Mouse (Mus musculus) kidney, postnatal 14 days (tissue): ENCODE data around the gene Tpra1.

Experiments used
- DNase-seq: peaks from one replicate; pipeline ENCODE4 v3.0.0; 2022; ENCODE audit warnings: mixed read lengths

Gene Tpra1

DNA sequence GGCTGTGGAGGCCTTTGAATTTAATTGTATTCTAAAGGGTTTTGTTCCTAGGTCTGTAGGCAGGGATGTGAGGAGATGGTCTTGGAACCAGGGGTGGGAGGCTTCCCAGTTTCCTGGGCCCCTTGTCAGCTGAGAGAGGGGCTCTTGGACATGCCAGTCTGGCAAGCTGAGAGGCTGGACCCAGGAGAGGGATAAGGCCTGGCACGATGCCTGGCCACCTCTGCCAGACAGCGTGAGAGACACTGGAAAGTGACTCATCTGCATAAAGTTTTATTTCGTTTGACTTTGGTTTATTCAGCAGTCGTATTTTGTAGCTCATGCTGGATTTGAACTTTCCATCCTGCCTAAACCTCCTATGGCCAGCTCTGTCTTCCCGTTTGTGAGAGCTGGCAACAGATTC, 26.5 kb downstream of the Tpra1 start:
- DNase-seq: no peak

DNA sequence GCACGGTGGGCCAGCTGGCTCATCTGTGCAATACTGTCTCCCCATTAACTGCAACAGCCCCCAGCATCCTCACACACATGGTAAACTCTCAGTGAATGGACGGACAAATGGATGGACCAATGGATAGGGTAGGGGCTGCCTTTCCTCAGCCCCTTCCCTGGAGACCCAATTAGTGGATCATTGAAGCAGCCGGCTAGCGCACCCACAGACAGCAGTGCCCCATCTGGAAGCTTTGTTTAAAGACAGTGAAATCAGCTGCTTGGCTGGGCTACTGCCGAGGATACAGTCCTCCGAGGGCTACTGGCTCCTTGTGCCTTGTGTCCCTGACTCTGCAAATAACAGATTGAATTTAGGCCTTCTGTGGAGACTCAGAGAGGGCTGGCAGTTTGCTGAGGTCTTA, 27.4 kb downstream of the Tpra1 start:
- no peak for DNase-seq

DNA sequence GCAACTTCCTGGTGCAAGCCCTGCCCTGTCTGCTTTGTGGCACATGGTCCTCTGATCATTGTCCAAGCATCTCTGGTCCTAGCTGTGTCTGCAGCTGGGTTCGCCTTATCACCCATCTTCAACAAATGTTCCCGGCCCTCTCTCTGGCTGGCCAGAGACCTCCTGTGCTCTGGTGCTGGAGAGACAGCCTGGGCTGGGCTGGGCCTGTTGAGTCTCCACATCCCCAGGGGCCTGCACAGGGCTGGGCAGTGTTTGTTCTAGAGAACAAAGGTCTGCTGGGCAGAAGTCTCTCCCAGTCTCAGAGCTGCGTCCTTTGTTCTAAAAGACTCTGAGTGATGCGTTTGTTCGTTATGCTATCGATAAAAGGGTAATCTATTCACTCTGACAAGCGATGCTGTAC, 28.0 kb downstream of the Tpra1 start:
- DNase-seq: no peak

DNA sequence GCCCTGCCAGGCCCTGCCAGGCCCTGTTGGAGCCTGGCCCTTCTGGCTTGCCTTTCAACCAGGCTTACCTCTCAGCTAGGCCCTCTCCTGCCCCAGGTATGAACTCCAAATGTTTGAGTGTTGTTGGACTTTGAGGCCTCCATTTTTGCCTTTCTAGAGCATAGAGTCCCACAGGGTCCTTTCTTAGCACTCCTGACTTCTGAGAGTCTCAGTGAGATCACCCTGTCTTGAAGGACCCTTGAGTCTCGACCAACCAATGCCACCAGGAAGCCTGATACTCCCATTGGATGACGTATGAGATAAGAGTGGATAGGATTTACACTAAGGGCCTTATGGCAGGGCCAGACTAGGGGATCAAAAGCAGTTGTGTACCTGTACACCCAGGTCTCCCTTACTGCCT, 29.4 kb downstream of the Tpra1 start:
- DNase-seq: no peak

DNA sequence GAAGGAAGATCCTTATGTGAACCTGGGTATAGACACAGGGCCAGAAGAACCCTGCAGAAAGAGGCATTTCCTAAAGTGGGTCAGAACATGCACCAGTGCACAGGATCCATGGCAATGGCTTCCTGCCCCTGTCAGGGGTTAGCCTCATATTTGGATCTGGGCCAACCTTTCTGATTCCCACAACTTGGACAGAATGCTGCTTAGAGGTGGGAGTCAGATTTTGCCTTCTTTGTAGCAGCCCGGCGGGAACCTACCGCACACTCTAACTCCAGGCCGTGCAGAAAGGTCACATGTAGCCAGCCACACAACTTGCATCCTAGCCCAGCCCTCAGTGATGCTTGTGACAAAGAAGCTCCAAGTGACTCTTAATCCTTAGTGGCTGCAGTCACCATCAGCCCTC, 32.1 kb downstream of the Tpra1 start:
- DNase-seq: no peak

DNA sequence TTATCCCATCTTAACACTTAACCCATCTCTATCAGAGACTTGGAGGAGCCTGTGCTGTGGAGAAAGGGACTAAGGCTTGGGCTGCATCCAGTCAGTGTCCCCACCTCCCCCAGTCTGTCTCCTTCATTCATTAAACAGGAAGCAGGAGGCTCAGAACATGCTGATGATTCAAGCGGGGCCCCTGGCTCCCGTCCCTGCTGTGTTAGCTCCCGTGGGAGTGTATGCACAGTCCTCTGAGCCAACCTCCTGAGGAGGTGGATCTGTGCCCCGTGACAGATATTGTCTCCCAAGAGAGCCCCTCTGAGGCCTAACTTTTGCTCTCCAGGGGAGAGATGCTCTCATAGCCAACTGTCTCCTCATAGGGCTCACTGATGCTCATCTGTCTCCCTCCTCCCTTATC, 32.8 kb downstream of the Tpra1 start:
- DNase-seq: no peak

DNA sequence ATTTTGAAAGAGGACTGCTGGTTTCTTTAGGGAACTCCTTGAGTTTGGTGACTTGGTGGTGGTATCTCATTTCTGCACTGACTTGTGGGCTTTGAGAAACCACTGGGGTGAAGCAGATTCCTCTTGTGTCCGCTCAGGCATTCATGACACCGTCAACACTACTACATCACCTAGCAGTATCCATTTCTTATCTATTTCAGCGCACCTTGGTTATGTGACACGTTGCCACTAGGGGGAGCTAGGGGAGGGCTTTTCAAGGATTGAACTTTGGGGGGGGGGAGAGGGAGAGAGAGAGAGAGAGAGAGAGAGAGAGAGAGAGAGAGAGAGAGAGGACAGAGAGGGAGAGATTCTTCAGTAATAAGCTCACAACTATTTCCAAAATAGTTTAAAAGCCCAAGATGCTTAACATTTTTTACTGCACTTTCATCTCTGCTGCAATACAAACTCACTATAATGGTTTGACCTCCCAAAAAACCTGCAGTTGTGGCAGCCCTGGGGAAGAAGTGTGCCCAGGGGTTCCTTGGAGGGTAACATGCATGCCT, 33.8 kb downstream of the Tpra1 start:
- DNase-seq: no peak

DNA sequence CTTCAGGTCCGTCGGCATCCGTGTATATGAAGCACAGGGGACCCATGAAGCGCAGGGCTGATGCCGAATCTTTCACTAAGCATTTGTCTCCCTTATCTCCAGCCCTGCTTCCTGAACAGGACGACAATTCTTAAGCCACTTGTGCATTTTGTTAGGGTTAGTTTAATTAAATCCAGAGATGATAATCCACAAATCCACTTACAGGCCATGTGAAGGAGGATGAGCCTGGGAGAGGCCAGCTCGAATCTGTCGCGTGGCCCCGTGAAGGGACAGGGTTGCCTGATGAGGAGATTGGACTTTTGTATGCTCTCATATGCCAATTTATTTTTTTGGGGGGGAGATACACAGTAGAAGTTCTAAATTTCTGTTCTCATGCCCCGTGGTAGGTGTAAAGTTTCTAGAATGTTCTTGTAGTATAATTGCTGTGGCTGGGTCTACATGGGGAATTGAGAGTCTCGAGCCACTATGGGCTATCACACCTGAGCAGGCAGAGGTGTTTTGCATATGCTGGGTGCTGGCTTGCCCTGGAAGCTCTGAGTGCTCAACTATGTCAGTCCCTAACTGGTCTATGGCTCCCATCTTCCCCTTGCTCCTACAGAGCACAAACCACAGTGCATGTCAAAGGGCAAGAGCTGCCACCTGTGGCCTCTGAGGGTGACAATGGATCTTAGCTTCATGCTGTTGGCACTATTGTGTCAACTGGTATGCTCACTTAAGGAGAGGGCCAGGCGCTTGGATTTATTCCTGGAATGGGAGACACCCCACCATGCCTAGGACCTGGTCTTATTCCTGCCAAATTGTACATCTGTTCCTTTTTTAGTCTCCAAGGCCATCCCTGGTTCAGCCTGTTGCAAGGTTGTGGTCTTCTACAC, 34.5 kb downstream of the Tpra1 start:
- DNase-seq: no peak

DNA sequence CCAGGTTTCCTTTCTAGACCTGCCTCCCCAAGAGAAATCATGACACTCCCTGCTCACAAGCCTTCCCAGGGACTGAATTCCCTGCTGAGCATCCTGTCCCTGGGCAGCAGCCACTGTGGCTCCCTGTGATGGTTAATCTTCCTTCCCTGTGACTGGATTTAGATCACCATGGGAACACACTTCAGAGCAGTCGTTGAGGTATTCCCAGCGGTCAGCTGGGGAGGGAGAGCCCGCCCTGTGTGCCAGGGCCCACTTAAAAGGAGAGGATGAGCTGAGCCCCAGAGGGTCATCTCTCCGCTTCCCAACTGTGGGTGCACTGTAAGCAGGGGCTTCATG, 35.1 kb downstream of the Tpra1 start:
- no peak for DNase-seq

DNA sequence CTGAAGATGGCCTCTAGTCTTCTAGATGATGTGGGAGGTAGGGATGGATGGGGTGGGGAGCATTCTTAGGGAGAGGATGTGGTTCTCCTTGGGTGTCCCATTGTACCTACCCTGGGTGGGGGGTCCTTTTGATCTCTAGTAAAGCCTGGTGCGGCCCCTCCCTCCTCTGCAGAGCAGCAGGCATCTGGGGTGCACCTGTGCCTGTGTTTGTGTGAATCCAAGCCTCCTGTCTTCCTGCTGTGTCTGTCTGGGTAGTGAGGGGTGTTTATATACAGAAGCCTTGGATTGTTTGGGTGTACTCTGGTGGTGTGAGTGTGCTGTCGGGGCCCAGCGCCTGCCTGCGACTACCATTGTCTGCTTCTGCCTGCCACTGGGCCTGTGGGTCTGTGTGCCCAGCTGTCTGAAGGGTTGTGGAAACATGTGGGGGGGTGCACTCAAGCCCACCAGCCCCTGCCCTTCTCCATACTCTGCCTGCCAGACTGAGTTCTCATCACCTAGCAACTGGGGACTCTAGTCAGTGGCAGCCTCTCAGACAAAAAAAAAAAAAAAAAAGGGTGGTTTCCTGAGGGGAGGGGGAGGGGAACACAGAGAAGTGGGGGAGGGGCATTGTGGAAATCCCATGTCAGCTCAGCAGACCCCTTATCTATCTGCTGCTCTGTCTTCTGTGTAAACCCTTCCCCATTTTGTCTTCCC, 36.1 kb downstream of the Tpra1 start:
- no peak for DNase-seq

DNA sequence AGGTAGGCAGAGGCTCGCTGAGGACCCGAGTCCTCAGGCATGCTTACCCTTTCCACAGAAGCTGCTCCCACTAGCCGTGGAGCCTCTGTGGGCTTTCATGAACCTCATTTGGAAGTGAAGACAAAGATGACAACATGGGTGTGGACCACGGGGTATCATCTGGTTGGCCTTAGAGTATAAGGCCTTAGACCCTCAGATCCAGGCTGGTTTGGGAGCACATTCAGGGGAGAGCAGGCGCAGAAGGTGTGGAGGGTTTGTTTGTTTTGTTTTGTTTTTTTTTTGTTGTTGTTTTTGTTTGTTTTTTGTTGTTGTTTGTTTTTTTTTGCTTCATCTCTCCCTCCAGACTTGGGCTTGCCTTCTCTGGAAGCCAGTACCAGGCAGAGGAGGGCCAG, 36.6 kb downstream of the Tpra1 start:
- DNase-seq: no peak

DNA sequence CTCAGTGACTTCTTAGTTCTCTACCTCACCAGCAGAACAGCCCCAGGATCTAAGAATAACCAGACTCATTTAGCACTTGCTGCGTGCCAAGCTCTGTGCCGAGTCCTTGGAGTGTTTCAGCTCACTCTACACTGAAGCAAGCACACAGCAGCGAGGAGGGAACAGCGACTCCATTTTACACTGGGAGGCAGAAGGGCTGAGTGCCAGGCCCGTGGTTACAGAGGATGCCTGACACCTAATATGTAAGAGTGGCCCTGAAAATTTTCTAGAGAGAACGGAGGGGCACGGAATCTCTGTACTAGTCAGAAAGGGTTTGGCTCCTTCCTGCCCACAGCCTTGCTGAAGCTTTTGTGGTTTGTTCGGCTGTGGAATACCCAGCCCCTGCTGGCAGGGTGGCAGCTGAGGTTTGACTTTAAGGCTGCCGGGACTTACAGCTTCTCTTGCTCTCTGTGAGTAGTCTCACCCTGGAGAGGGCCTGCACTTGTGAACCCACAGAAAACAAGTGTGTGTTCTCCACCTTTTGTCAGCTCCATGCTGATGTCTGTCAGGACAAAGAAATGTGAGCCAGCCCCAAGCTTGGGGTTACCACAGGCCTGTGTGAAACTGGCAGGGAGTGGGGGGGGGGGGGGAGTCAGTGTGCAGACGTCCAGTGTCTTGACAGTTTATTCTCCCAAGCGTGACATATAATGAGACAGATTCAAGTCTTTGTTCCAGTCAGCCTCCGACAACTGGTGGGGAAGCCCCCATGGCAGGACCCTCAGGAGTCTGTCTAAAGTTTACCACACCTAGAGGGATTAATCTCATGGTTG, 37.4 kb downstream of the Tpra1 start:
- no peak for DNase-seq

DNA sequence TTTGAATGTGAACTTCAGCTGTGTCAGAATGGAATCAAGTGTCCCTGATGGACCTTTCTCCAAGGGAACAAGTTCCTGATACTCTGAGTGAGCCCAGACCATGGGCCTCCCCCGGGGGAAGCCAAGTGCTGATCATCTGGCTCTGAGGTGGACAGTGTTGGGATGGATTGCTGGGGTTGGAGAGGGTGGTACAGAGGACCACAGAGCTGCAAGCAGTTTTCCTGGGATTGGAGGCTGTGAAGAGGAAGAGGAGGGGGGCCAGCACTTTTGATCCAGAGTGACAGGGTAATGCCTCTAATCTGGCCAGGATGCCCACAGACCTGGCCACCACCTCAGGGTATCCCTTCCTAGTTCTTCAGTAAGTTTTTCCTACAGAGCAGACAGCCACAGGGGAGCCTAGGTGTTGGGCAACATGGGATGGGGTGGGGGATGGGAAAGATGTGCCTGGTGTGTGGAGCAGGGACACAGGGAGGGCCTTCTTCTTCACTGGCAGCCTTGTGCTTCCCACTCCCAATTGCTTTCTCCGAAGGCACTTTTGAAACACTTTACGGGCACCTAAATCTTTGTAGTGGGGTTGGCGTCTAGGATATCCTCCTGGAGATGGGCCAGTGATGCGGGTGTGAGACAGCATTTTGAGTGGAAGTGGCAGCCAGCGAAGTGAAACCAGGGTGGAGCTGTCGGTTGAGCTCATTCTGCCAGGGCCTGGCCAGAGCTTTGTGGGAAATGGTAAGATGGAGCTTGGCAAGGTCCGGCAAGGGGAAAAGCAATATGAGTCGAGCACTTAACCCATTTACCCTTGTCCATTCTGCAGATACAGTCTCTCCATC, 38.3 kb downstream of the Tpra1 start:
- DNase-seq: no peak

DNA sequence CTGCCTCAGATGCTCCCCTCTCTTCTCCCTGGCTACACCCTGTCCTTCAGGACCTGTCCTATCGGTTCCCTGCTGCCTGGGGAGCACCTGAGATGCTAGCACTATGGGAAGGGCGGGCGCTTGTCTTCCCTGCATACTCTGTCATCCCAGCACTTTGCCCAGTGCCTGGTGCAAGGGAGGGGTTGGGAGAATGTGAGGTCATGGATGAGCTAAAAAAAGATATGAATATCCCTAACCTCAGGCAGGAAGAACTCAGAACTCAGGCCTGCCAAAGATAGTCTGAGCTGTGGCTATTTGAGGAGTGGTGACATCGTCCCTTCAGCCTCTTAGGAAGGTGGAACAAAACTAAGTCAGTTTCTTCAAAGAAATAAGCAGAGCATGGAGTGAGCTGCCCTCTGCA, 39.6 kb downstream of the Tpra1 start:
- DNase-seq: no peak

DNA sequence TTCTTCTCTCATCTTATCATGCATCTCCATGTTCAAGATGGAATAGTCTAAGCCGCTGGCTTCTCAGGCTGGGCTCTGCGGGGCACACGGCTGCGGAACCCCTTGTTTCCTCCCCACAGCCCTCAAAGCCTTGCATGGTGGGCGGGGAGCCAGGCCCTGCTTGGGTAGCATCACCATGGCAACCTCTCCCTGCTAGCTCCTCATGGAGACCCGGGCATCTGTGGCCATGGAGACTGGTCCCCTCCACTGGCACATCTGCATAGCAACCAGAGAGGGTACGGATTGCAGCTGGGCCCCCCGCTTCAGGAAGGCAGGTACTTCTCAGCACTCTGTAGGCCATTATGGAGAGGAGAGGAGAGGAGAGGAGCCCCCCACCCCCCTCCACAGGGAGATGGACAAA, 40.5 kb downstream of the Tpra1 start:
- DNase-seq: no peak

DNA sequence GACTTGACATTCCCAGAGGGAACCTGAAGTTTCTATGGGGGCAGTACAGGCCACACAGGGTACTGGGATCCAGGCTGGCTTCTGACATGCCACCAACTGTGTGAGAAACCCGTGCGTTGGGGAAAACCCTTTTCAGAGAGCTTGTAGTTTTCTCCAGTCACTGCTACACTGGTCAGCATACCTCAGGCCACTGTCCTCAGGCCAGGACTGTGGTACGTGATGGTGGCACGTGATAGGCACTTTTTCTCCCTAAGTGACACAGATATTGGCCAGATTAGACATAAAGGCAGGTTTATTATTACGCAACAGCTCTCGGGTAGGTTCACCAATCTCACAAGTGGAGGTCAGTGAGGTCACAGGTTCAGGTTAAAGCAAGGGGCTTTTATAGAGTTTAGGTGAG, 41.6 kb downstream of the Tpra1 start:
- DNase-seq: no peak

DNA sequence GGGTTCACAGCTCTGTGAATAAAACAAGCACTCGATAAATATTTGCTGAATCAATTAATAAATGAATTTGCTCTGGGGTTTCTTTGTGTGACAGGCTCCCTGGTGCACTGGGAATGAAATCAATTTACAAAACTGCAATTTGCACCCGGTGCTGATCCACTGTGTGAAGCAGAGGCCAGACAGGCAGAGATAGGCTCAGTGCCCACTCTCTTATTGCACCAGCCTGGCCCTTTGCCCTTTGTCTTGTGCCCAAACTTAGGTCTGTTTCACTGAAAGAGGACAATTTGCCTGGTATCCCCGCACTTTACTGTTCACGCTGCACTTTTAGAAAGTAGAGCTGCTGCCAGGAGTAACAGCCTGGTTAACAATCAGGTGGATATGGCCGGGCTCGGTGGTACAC, 44.4 kb downstream of the Tpra1 start:
- no peak for DNase-seq

DNA sequence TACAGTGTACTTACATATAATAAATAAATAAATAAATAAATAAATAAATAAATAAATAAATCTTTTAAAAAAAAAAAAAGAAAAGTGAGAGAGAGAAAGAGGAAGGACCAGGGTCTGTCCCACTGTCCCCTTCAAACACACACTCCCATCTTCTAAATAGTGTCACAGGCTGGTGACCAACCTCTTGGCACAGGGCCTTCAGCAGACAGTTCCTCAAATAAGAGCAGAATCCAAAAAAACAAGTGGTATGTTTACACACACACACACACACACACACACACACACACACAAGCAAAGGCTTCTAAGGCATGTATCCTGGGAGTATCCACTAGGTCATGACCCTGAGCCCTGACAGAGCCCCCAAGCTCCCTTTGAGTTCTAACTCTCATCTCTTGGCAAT, 45.7 kb downstream of the Tpra1 start:
- no peak for DNase-seq

DNA sequence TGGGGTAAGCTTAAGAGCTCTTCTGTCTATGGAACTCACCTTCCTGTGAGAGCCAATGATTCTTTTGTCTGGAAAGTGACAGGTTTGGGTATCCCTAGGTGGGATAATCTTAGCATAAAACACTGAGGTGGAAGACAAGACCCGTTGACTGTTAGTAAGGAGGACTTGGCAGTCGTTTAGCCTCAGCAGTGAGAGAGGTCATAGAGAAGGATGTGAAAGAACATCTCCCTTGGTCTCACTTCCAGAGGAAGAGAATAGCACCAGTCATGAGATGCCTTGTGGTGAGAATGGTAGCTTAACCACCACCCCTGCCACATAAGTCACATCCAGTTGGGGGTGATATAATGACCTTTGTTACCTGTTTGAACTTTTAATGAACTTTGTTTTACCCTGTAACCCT, 54.7 kb downstream of the Tpra1 start:
- DNase-seq: no peak

DNA sequence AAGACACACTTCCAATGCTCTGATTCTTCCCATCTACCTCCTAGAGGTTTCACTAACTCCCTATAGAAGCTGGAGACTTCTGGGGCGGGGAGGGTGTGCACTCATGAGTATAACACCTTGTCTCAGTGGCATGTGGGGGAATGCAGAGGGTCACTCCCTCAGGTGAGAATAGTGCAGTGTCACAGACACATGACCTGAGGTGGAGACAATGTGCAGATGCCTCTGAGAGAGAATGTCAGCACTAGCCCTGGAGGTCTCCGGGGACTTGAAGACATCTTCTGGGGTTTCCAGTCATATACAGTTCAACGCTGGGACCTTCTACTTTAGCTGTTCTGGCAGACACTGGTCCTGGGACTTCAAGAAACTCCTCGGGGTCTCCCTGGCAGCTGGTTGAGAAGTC, 55.3 kb downstream of the Tpra1 start:
- DNase-seq: no peak

DNA sequence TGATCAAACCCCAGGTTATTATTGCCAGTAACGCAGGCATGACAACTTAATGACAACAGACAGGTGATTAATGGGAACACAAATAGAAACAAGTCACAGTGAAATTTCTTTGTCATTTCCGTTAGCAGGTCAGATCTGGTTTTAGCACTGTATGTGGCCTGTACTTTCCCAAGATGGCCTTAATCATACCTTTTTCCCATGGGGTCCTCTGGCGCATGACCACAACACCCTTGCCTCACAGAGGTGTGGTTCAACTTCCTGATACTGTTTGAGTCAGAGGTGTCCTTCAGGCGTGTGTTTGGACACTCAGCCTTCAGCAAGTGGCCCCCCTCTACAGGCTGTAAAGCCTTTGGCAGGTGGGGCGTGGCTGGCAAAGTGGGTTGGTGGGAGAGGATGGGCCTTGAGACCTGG, 55.8 kb downstream of the Tpra1 start:
- DNase-seq: no peak

DNA sequence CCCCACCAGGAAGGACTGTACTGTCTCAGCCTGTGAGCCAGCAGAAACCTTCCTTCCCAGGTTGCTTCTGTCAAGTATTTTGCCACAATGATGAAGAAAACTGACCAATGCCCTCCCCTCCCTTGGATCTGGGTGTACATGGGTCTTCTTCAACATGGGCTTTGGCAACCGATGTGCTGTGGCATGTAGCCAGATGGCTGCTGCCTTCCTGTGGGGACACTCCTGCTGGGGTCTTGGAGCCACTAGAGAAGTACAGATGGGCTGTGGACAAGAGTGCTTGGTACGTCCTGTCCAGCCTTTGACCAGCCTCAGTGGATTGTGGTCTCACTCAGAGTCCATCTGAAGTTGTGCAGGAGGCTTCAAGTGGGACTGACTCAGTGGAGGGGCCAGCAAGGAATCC, 56.3 kb downstream of the Tpra1 start:
- DNase-seq: no peak

DNA sequence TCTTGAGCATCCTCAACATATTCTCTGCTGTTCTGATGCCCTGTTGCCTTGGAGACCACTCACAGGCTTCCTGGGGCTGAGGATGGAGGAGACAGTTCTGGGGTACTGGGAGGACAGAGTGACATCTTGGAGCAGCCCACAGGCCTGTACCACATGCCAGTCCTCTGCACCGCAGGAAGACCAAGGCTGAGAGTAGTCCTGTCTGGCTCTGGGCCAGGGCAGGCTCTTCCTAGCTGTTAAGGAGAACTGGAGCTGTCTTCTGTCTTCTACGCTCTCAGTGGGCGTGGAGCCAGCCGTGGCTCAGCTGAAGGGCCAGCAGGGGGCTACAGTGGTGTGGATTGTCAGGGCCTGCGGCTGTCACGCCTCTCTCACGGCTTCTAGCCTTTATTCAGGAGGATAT, 57.8 kb downstream of the Tpra1 start:
- peak; percentile 52 for DNase-seq
